Mouse (Mus musculus) hindbrain, embryonic 16.5 days (tissue): ENCODE results near the gene Pcbp3. TPM values are rescaled to one million over a fixed set of nuclear protein-coding genes. Genes with fewer than 3 reads are reported as not detected.

ENCODE experiments used
- ATAC-seq: fragments of 200-750 bp; cut with Nextera tagmentation; 2 replicates; pipeline ENCODE4 v1.8.0; 2017; ENCODE audit warnings: moderate TSS enrichment, moderate library complexity
- H3K27ac ChIP-seq: fragments of 300-500 bp; sonication (generic); 2 replicates; pipeline ENCODE4 v1.5.1; 2014; ENCODE audit warnings: low read depth, mild to moderate bottlenecking, control low read depth, low read length, moderate library complexity
- H3K27me3 ChIP-seq: fragments of 300-500 bp; sonication (generic); replicated peaks from 2 replicates; pipeline ENCODE4 v1.6.1; 2014; ENCODE audit warnings: low read length; ENCODE audit not compliant: control insufficient read depth, insufficient read depth
- H3K36me3 ChIP-seq: fragments of 300-500 bp; sonication (generic); 2 replicates; pipeline ENCODE4 v1.6.1; 2014; ENCODE audit warnings: mild to moderate bottlenecking, low read length, moderate library complexity, mixed read lengths; ENCODE audit not compliant: control insufficient read depth, insufficient read depth
- H3K4me1 ChIP-seq: fragments of 300-500 bp; sonication (generic); 2 replicates; pipeline ENCODE4 v1.6.1; 2014; ENCODE audit warnings: low read depth, low read length; ENCODE audit not compliant: control insufficient read depth, insufficient read depth
- H3K4me2 ChIP-seq: fragments of 300-500 bp; sonication (generic); 2 replicates; pipeline ENCODE4 v1.6.1; 2014; ENCODE audit warnings: mild to moderate bottlenecking, low read length, control low read depth, moderate library complexity
- H3K4me3 ChIP-seq: fragments of 300-500 bp; sonication (generic); 2 replicates; pipeline ENCODE4 v1.5.1; 2014; ENCODE audit warnings: mild to moderate bottlenecking, low read length, control low read depth, moderate library complexity
- H3K9ac ChIP-seq: fragments of 300-500 bp; sonication (generic); 2 replicates; pipeline ENCODE4 v1.6.1; 2014; ENCODE audit warnings: low read depth, mild to moderate bottlenecking, control low read depth, low read length, moderate library complexity
- H3K9me3 ChIP-seq: fragments of 300-500 bp; sonication (generic); 2 replicates; pipeline ENCODE4 v1.6.1; 2014; ENCODE audit warnings: mild to moderate bottlenecking, low read length, moderate library complexity; ENCODE audit not compliant: control insufficient read depth
- WGBS: fragments of 180-500 bp; shearing (Covaris S2); extraction: QIAGEN DNeasy Blood & Tissue Kit; methylation state at CpG from one replicate; pipeline ENCODE4 v1.1.7; 2014; 5-methylcytosine and 5-hydroxymethylcytosine counted together
- polyA plus RNA-seq: library from polyadenylated mRNA; unstranded; fragments of >200 nt; fragmentation: Nextera tagmentation; extraction: Ambion mirVana; gene quantifications from 2 replicates; pipeline ENCODE4 v1.2.1, GENCODE M21; 2015

Gene Pcbp3
- polyA plus RNA-seq, 1 experiment from 2014 or later: 95.5 TPM

DNA sequence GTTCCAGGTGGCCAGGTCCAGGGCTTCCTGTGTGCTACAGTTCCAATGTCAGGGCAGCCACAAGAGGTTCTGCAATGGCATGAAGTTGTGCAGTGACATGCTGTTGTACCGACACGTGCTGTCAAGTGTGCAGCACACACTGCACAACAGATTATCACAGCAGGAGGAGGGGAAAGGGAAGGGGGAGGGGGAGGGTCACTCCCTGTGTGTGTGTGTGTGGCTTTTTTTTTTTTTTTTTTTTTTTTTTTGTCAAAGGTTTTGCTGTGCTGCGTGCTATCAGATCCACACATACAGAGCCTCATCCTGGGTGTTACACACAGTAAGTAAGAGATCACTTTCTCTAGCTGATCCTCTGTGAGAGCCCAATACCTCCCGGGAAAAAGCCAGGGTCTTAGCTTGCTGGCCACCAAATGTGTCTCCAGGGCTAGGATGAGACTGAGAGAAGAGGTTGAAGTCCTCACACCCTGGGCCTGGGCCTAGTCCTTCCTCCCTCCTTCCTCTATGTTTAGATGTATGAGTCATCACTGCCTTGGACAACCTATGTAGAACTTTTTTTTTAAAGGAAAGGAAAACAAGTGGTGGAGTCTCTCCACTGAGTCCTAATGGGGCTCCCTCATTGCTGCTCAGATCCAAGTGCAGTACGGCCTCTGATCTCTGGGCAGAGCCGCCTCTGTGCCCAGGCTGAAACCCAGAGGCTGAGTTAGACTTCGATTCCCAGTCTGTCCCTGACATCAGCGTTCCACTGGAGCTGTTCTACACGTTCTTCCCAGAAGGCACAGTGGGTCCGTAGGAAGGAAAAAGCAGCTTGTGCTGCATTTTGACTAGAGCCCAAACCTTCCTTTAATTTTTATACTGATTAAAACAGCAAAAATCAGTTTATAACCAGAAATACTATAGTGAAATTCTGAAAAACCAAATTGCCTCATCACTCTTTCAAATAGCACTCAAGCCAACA lies 153.0 kb downstream of the Pcbp3 start:
- Histone ChIP-seq H3K9ac (no peak overlapping the region), H3K4me3 (no peak overlapping the region), H3K9me3 (no peaks in the 10 kb centered on the region), H3K4me1 (peaks cover 2% of the 10 kb centered on the region), H3K27me3 (no peaks in the 10 kb centered on the region), H3K4me2 (no peak overlapping the region), H3K27ac (no peak overlapping the region; the same call in 1 of the 2 replicates), H3K36me3 (no peaks in the 10 kb centered on the region)
- no peak for ATAC-seq
- 74% methylated on average over 10 of the region's 10 CpGs for WGBS

DNA sequence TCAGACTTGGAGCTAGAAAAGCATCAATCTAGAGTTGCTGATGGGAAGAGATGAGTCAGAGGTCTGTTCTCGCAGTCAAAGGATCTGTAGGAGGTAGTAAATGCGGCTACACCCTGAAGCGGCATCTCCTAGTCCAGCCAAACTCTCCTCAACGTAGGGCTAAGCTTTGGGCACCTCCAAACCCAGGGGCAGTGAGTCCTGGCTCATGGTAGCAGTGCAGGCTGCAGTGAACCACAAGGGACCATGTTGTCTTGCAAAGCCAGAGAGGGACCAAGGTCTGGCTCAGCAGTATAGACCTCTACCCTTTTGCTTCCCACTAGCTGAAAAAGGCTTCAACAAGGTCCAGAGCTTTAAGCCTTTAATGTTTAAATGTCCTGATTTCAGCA lies 159.2 kb downstream of the Pcbp3 start:
- 78% methylated on average over 4 of the region's 4 CpGs for WGBS
- Histone ChIP-seq H3K27me3 (no peaks in the 10 kb centered on the region), H3K36me3 (peaks cover 1% of the 10 kb centered on the region; the same call in 1 of the 2 replicates), H3K4me1 (peaks cover 11% of the 10 kb centered on the region), H3K4me2 (no peak overlapping the region), H3K27ac (peak overlapping the region; percentile 42; the same call in 1 of the 2 replicates), H3K4me3 (no peak overlapping the region), H3K9ac (no peak overlapping the region), H3K9me3 (no peaks in the 10 kb centered on the region)
- ATAC-seq: no peak

DNA sequence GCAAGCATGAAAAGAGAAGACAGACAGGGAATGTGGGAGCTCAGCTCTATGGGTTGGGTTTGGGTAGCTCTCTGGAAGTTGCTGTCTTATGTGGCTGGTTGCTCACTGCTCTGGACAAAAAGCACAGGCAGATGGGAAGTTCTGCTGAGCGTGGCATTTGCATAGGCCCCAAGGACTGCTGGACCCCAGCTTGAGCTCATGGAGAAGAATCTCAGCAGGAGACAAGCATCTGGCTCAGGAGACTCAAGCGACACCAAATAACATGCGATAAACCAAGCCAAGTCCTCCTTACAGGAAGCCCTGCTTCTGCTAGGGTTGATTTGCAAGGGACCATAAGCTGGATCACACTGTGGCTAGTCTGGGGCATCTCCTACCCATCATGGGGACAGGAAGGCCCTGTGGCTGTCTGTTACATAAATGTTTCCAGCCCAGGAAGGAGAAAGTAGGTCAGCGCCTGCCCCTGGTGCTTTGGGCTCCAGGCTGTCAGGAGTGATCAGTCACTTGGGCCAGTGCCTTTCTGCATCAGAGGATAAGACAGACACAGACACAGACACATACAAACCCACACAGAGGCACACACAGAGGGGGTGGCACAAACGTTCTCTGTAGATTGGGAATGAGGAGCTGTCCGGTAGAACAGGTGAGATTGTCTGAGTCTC lies 159.7 kb downstream of the Pcbp3 start:
- Histone ChIP-seq H3K9ac (no peak overlapping the region), H3K27ac (peak overlapping the region; percentile 42; the same call in 1 of the 2 replicates), H3K4me2 (no peak overlapping the region), H3K27me3 (no peaks in the 10 kb centered on the region), H3K4me1 (peaks cover 11% of the 10 kb centered on the region), H3K36me3 (peaks cover 3% of the 10 kb centered on the region; the same call in 1 of the 2 replicates), H3K9me3 (no peaks in the 10 kb centered on the region), H3K4me3 (no peak overlapping the region)
- ATAC-seq: peak; percentile 59
- WGBS: 51% methylated on average over 6 of the region's 6 CpGs

DNA sequence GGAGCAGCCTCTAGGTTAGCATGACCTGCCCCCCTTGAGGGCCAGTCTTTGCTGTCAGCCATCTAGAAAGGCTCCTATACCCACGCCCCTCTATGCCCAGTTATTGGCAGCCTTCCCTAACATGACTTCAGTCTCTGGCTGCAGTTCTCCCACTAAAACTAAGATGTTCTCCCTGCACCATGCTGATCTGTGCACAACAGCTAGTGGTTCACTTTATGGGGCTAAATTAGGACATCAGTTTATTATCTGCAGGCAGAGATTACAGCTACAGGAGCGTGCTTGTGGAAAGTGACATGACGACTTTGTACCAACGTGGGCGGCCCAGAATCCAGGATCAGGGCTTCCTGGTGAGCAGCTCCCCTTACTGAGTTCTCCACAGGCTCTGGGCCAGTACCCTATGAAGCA lies 160.4 kb downstream of the Pcbp3 start:
- peaks cover 3% of the 10 kb centered on the region; the same call in 1 of the 2 replicates for H3K36me3 ChIP-seq
- H3K9me3 ChIP-seq: no peaks in the 10 kb centered on the region
- peak overlapping the region; percentile 17; the same call in 1 of the 2 replicates for H3K27ac ChIP-seq
- peaks cover 11% of the 10 kb centered on the region for H3K4me1 ChIP-seq
- ATAC-seq: peak; percentile 10; the same call in 1 of the 2 replicates
- WGBS: 62% methylated on average over 5 of the region's 5 CpGs
- H3K27me3 ChIP-seq: no peaks in the 10 kb centered on the region
- no peak overlapping the region for H3K4me3 ChIP-seq
- no peak overlapping the region for H3K9ac ChIP-seq
- no peak overlapping the region for H3K4me2 ChIP-seq

DNA sequence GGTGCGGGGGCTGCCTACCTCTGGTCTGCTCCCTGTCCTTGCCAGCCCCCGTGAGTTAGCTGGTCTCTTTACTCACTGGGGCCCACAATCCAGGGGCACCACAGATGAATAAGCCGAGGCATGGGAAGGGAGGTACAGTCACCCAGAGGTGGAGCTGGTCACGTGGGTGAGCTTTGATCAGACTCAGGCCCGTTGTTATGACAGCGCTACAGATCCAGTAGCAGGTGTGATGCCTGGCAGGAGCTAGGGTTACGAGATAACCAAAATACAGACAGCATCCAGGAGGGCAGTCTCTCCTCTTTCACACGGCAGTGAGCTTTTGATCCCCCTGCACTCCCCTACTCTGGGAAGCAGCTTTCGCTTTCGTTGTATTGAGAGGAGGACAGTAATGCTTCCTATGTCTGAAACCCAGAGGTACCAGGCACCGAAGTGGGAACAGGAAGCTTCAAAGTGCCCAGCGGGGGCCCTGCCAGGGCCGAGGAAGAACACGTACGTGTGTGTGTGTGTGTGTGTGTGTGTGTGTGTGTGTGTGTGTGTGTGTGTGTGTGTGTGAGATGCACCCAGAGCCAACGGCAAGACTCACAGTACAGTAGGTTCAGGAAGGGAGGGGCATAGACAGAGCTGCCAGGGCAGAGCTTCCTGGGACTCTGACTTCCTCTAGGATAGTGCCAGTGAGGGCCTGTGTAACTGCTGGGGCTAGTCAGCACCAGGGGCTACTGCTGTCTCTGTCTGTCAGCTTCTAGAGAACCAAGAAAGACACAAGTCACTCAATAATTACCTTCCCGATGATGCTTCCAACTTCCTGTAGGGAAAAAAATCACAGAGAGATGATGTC lies 162.7 kb downstream of the Pcbp3 start:
- no peak for ATAC-seq
- peaks cover 3% of the 10 kb centered on the region; the same call in 1 of the 2 replicates for H3K36me3 ChIP-seq
- H3K27ac ChIP-seq: no peak overlapping the region
- no peak overlapping the region for H3K4me3 ChIP-seq
- H3K4me1 ChIP-seq: peaks cover 11% of the 10 kb centered on the region
- no peak overlapping the region for H3K4me2 ChIP-seq
- H3K27me3 ChIP-seq: no peaks in the 10 kb centered on the region
- H3K9ac ChIP-seq: no peak overlapping the region
- no peaks in the 10 kb centered on the region for H3K9me3 ChIP-seq
- WGBS: 88% methylated on average over 17 of the region's 17 CpGs

DNA sequence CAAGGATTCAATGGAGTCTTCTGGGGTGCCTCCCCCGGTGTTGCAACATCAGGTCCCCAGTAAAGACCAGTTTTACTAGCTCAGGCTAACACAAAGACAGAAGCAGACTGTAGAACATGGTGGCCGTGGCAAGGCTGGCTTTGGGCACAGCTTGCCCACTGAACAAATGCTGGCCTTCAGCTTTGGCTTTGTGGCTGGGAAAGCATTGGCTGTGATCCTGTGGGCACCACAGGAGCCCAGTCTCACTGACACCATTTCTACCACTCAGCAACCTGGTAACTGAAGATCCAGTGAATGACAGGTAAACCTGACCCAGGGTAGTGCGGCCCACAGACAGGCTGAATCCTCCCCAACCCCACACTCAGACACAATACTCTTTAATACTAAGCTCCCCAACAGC lies 167.6 kb downstream of the Pcbp3 start:
- Histone ChIP-seq H3K9ac (no peak overlapping the region), H3K27ac (no peak overlapping the region), H3K36me3 (peaks cover 3% of the 10 kb centered on the region; the same call in 1 of the 2 replicates), H3K4me3 (no peak overlapping the region), H3K4me2 (no peak overlapping the region), H3K4me1 (peaks cover 4% of the 10 kb centered on the region; the same call in 1 of the 2 replicates), H3K27me3 (no peaks in the 10 kb centered on the region), H3K9me3 (no peaks in the 10 kb centered on the region)
- ATAC-seq: no peak
- 98% methylated on average over 3 of the region's 3 CpGs for WGBS

DNA sequence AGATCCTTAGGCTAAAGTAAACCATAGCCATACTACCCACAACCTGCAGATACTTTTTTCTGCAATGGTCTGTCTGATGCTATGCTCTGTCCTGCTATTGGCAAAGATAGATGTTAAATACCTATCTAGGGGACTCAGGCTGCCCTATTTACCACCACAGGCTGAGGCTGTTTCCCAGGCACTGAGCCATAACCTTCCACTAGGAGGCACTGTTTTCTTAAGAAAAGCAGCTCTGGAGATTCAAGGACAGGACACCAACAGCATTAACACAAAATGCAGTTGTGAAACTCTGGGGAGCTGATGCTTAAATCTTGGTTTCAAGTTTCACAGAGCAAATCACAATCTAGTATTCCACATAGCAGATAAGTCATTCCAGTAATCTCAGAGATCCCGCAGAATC lies 170.2 kb downstream of the Pcbp3 start:
- H3K27me3 ChIP-seq: no peaks in the 10 kb centered on the region
- no peak overlapping the region for H3K4me3 ChIP-seq
- ATAC-seq: no peak
- H3K4me1 ChIP-seq: peaks cover 4% of the 10 kb centered on the region; the same call in 1 of the 2 replicates
- no peaks in the 10 kb centered on the region for H3K36me3 ChIP-seq
- no peak overlapping the region for H3K27ac ChIP-seq
- H3K9me3 ChIP-seq: no peaks in the 10 kb centered on the region
- H3K9ac ChIP-seq: no peak overlapping the region
- 88% methylated on average over 1 of the region's 1 CpGs for WGBS
- H3K4me2 ChIP-seq: no peak overlapping the region

DNA sequence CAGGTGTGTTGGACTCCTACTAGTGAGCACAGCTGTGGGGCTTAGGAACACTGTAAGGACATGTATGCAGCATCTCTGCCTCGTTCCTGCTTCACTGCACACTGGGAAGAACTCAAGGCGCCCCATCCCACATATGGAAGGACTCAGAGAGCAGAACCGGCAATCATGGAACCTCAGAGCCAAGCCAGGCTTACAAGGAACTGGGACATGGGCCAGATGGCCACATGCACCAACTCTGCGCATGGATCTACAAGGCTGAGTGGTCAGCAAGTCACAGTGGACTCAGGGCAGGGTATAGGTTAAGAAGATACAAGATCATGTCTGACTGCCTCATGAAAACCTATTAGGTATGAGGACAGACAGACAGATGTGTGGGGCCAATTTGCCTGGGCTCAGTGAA lies 171.8 kb downstream of the Pcbp3 start:
- Histone ChIP-seq H3K4me3 (no peak overlapping the region), H3K4me1 (peaks cover 4% of the 10 kb centered on the region; the same call in 1 of the 2 replicates), H3K4me2 (no peak overlapping the region), H3K36me3 (no peaks in the 10 kb centered on the region), H3K9me3 (no peaks in the 10 kb centered on the region), H3K27me3 (no peaks in the 10 kb centered on the region), H3K27ac (no peak overlapping the region), H3K9ac (no peak overlapping the region)
- ATAC-seq: 0 out of 2 replicates have a peak, but pooled peaks have one; percentile 34
- 87% methylated on average over 4 of the region's 4 CpGs for WGBS
